Mouse (Mus musculus): ENCODE results near the gene Lpcat1.

DNA sequence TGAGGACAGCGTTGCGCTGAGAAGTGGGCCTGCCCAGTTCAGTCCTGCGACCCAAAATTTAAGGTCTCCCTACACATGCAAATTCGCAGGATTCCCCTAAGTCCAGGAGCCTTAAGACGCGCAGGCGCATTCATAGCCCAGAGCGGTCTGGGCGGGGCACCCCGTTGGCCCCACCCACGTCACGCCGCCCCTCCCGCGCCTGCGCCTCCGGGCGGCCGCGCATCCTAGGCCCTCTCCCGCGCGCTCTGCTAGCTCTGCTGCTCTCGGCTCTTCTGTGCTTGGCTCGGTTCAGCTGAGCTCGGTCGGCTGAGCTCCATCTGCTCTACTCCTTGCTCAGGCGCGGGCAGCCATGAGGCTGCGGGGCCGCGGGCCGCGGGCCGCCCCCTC is at the start of gene Lpcat1:
- TF ChIP-seq CTCF (IDR thresholded peaks at IDR 0.05; ENCODE audit: borderline replicate concordance, extremely low read depth, insufficient read depth, insufficient read length) (no peak), POLR2A (IDR thresholded peaks at IDR 0.05; ENCODE audit: borderline replicate concordance, extremely low read depth, insufficient read depth, insufficient read length, poor library complexity, severe bottlenecking) (peak; percentile 92)

Measured in brain, embryonic 14.5 days (tissue).